Comparison of ENCODE assay signal across 8 mouse cellular contexts in the genomic region with DNA sequence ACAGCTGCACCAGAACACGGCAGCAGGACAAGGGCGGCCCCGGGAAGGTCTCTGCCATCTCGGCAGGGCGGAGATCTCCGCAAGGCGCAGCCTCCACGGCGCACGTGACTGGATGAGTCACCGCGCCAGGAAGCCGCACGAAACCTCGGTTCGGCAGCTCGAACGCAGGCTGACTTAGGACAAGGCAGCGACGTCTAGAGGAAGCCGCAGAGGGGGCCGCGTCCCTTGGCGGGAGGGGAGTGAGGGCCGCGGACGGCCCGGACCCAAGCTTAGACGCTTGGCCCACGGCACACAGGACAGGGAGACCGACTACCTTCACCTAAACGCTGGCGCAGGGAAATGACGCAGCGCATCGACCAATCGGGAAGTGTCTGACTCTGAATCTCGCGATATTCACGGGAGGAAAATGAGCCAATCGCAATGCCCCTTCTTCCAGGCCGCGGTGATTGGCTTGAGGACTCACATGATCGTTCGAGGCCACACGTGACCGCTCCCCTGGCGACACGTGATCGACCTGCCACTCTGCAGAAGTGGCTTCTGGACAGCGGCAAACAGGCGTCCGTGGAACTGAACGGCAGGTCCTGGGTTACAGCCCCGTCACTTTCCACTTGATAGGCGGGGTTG. TPM values are rescaled to one million over a fixed set of nuclear protein-coding genes. Genes with fewer than 3 reads are reported as not detected.
DNase-seq lines count a peak whose midpoint lies in the region; ATAC-seq and TF ChIP-seq lines count a peak whose summit lies in the region.

No protein-coding gene starts in this region.

- no peaks in the 10 kb centered on the region for H3K9me3 ChIP-seq in forebrain, embryonic 10.5 days
- H3K9me3 ChIP-seq in heart, embryonic 15.5 days (replicated peaks), result no peaks in the 10 kb centered on the region
- H3K9me3 ChIP-seq in liver, embryonic 14.5 days (ENCODE audit: control insufficient read depth, low read length), result no peaks in the 10 kb centered on the region
- no peaks in the 10 kb centered on the region for H3K9me3 ChIP-seq in neural tube, embryonic 11.5 days (ENCODE audit: control insufficient read depth, low read length)
- no peaks in the 10 kb centered on the region for H3K9me3 ChIP-seq in stomach, postnatal 0 days (ENCODE audit: control insufficient read depth, low read length)

- DNase-seq in CD8-positive naive resting alpha-beta T cell, adult 2 months (ENCODE audit: low read depth in 2 of 2, low spot score in 2 of 2), result peak; percentile 95 to 97
- peak; percentile 99 for DNase-seq in c-Kit-positive CD71-negative TER-119-negative erythroid progenitor cells, embryonic 14.5 days (ENCODE audit: low read depth)
- DNase-seq in forebrain, embryonic 10.5 days (ENCODE audit: extremely low spot score, low spot score), result peak; percentile 98
- peak; percentile 99 to 100 for DNase-seq in kidney, postnatal 25 days
- DNase-seq in liver, embryonic 14.5 days (ENCODE audit: low read depth in 3 of 3, low spot score in 3 of 3), result peak; percentile 100
- peak; percentile 98 for DNase-seq in neural tube, embryonic 11.5 days (ENCODE audit: low spot score)
- DNase-seq in stomach, postnatal 0 days (ENCODE audit: low spot score), result peak; percentile 98

- H3K36me3 ChIP-seq in forebrain, embryonic 10.5 days (replicated peaks), result no peaks in the 10 kb centered on the region
- H3K36me3 ChIP-seq in heart, embryonic 15.5 days, result no peaks in the 10 kb centered on the region
- no peaks in the 10 kb centered on the region for H3K36me3 ChIP-seq in liver, embryonic 14.5 days (replicated peaks; ENCODE audit: control insufficient read depth, insufficient read depth, low read depth)
- H3K36me3 ChIP-seq in neural tube, embryonic 11.5 days (ENCODE audit: control insufficient read depth, insufficient read depth, low read length), result no peaks in the 10 kb centered on the region
- H3K36me3 ChIP-seq in stomach, postnatal 0 days (ENCODE audit: control insufficient read depth, insufficient read depth, low read length), result no peaks in the 10 kb centered on the region

- 0 out of 2 replicates have a peak, but pooled peaks have one; percentile 16 for TF ChIP-seq CTCF in liver, embryonic 14.5 days (IDR thresholded peaks at IDR 0.05; ENCODE audit: low read depth)
- no peak for TF ChIP-seq CTCF in stomach, postnatal 0 days (IDR thresholded peaks at IDR 0.05; ENCODE audit: low read depth)

- H3K4me3 ChIP-seq in forebrain, embryonic 10.5 days, result peak overlapping the region; percentile 93
- peak overlapping the region; percentile 80 for H3K4me3 ChIP-seq in heart, embryonic 15.5 days
- H3K4me3 ChIP-seq in liver, embryonic 14.5 days (ENCODE audit: insufficient read depth in 1 of 2, low read depth in 2 of 2, low read length in 2 of 2), result peak overlapping the region; percentile 62 to 98
- H3K4me3 ChIP-seq in neural tube, embryonic 11.5 days (ENCODE audit: low read depth, low read length), result peak overlapping the region; percentile 66
- peak overlapping the region; percentile 82 for H3K4me3 ChIP-seq in stomach, postnatal 0 days (ENCODE audit: low read depth, low read length)

- no peaks in the 10 kb centered on the region for H3K27me3 ChIP-seq in forebrain, embryonic 10.5 days (ENCODE audit: poor library complexity, severe bottlenecking)
- H3K27me3 ChIP-seq in heart, embryonic 15.5 days, result no peaks in the 10 kb centered on the region
- H3K27me3 ChIP-seq in liver, embryonic 14.5 days (ENCODE audit: control insufficient read depth, insufficient read depth, low read length), result no peaks in the 10 kb centered on the region
- no peaks in the 10 kb centered on the region for H3K27me3 ChIP-seq in neural tube, embryonic 11.5 days (ENCODE audit: control insufficient read depth, insufficient read depth, low read length)
- no peaks in the 10 kb centered on the region for H3K27me3 ChIP-seq in stomach, postnatal 0 days (ENCODE audit: control insufficient read depth, insufficient read depth, low read length)

- ATAC-seq in heart, embryonic 15.5 days (replicated peaks; ENCODE audit: insufficient number of reproducible peaks, insufficient read depth, low FRiP score, low read depth), result peak; percentile 95
- ATAC-seq in liver, embryonic 14.5 days (ENCODE audit: insufficient read depth), result peak; percentile 93
- peak; percentile 98 for ATAC-seq in neural tube, embryonic 11.5 days (ENCODE audit: insufficient read depth, low FRiP score, low TSS enrichment)
- peak; percentile 96 for ATAC-seq in stomach, postnatal 0 days (ENCODE audit: low FRiP score, low TSS enrichment)

- under 1% methylated on average over 56 of the region's 56 CpGs for WGBS in forebrain, embryonic 10.5 days
- WGBS in heart, embryonic 15.5 days, result under 1% methylated on average over 56 of the region's 56 CpGs
- under 1% methylated on average over 56 of the region's 56 CpGs for WGBS in liver, embryonic 14.5 days (ENCODE audit: insufficient replicate concordance)
- WGBS in neural tube, embryonic 11.5 days, result under 1% methylated on average over 56 of the region's 56 CpGs
- under 1% methylated on average over 56 of the region's 56 CpGs for WGBS in stomach, postnatal 0 days

- H3K4me1 ChIP-seq in forebrain, embryonic 10.5 days, result peaks cover 21% of the 10 kb centered on the region
- H3K4me1 ChIP-seq in heart, embryonic 15.5 days (replicated peaks), result peaks cover 14% of the 10 kb centered on the region
- H3K4me1 ChIP-seq in liver, embryonic 14.5 days (replicated peaks; ENCODE audit: control insufficient read depth in 2 of 2, insufficient read depth in 2 of 2, low read length in 1 of 2), result peaks cover 11 to 12% of the 10 kb centered on the region in 2 experiments
- H3K4me1 ChIP-seq in neural tube, embryonic 11.5 days (ENCODE audit: control insufficient read depth, insufficient read depth, low read length), result peaks cover 7% of the 10 kb centered on the region; the same call in 1 of the 2 replicates
- peaks cover 4% of the 10 kb centered on the region for H3K4me1 ChIP-seq in stomach, postnatal 0 days (replicated peaks; ENCODE audit: control insufficient read depth, insufficient read depth)

- H3K4me2 ChIP-seq in heart, embryonic 15.5 days, result peak overlapping the region; percentile 92
- H3K4me2 ChIP-seq in liver, embryonic 14.5 days (ENCODE audit: low read depth), result peak overlapping the region; percentile 88
- H3K4me2 ChIP-seq in neural tube, embryonic 11.5 days (ENCODE audit: low read depth), result peak overlapping the region; percentile 97
- H3K4me2 ChIP-seq in stomach, postnatal 0 days (replicated peaks; ENCODE audit: low read depth), result peak overlapping the region; percentile 86

- peak overlapping the region; percentile 85 for H3K9ac ChIP-seq in heart, embryonic 15.5 days
- H3K9ac ChIP-seq in liver, embryonic 14.5 days (replicated peaks), result peak overlapping the region; percentile 65
- H3K9ac ChIP-seq in neural tube, embryonic 11.5 days (ENCODE audit: low read length), result peak overlapping the region; percentile 80
- peak overlapping the region; percentile 93 for H3K9ac ChIP-seq in stomach, postnatal 0 days (ENCODE audit: low read length)

- peak overlapping the region; percentile 95 for H3K27ac ChIP-seq in forebrain, embryonic 10.5 days
- H3K27ac ChIP-seq in heart, embryonic 15.5 days, result peak overlapping the region; percentile 95
- H3K27ac ChIP-seq in liver, embryonic 14.5 days, result peak overlapping the region; percentile 58
- H3K27ac ChIP-seq in neural tube, embryonic 11.5 days (ENCODE audit: low read depth, low read length), result peak overlapping the region; percentile 73
- H3K27ac ChIP-seq in stomach, postnatal 0 days (replicated peaks), result peak overlapping the region; percentile 98

- peak; percentile 91 for TF ChIP-seq EP300 in liver, embryonic 14.5 days (IDR thresholded peaks at IDR 0.05; ENCODE audit: low read depth)
- TF ChIP-seq EP300 in stomach, postnatal 0 days (optimal IDR thresholded peaks at IDR 0.05), result peak; percentile 100

RNA-seq across cellular contexts. Expression of a gene that starts 9.9 kb away (rescaled TPM):
- polyA plus RNA-seq in forebrain, embryonic 10.5 days (2016; fragmentation: Nextera tagmentation; extraction: Ambion mirVana), result 62.0 and 75.6 TPM in 2 replicates
- 26.3 and 40.4 TPM in 2 replicates for polyA plus RNA-seq in heart, embryonic 15.5 days (2015; fragmentation: Nextera tagmentation; extraction: Ambion mirVana)
- polyA plus RNA-seq in liver, embryonic 14.5 days (2012; rRNA removed), result 6.9 and 27.3 TPM in 2 replicates
- polyA plus RNA-seq in liver, embryonic 14.5 days (2014; fragmentation: Nextera tagmentation; extraction: Ambion mirVana), result 12.4 and 15.9 TPM in 2 replicates
- 88.0 and 101 TPM in 2 replicates for polyA plus RNA-seq in neural tube, embryonic 11.5 days (2014; fragmentation: Nextera tagmentation; extraction: Ambion mirVana)
- 21.0 and 22.3 TPM in 2 replicates for polyA plus RNA-seq in stomach, postnatal 0 days (2015; fragmentation: Nextera tagmentation; extraction: Ambion mirVana)

Comparison
In these comparisons a context has a peak if more than half of its experiments do, and no peak if none do; other contexts are left out.
1. Peak in every context shown above with its lines: DNase-seq, ATAC-seq, H3K4me3 ChIP-seq and H3K27ac ChIP-seq.